8 mouse cellular contexts compared by ENCODE assay signal in genomic region chr3:94398943-94399481, GRCm38 (mm10). TPM values are rescaled to one million over a fixed set of nuclear protein-coding genes. Genes with fewer than 3 reads are reported as not detected.
DNase-seq lines count a peak whose midpoint lies in the region; ATAC-seq lines count a peak whose summit lies in the region.

No protein-coding gene starts in this region.

- DNase-seq in heart, embryonic 10.5 days (ENCODE audit: low spot score), result peak; percentile 71
- no peak for DNase-seq in heart, adult 8-10 months (ENCODE audit: low spot score)
- peak; percentile 33 for DNase-seq in MN1 (ENCODE audit: low spot score)
- peak; percentile 72 for DNase-seq in embryo, embryonic 10.5 days (ENCODE audit: low spot score)
- peak; percentile 66 for DNase-seq in hindbrain, embryonic 11.5 days (ENCODE audit: low spot score)
- DNase-seq in thymus, adult 18-20 months, result peak; percentile 31 to 52

- no peak overlapping the region for H3K27ac ChIP-seq in heart, embryonic 10.5 days
- H3K27ac ChIP-seq in hindbrain, embryonic 11.5 days (ENCODE audit: low read depth, low read length), result 0 out of 2 replicates have a peak overlapping the region, but pooled peaks have one; percentile 39

- ATAC-seq in hindbrain, embryonic 11.5 days (ENCODE audit: low FRiP score), result peak; percentile 67
- 0 out of 2 replicates have a peak, but pooled peaks have one; percentile 15 for ATAC-seq in megakaryocyte-erythroid progenitor cell, adult 5-6 weeks (replicated peaks; ENCODE audit: low FRiP score, low TSS enrichment, poor library complexity, severe bottlenecking)
- ATAC-seq in monocyte, adult 5-6 weeks (replicated peaks; ENCODE audit: insufficient number of reproducible peaks, low FRiP score, low TSS enrichment, poor library complexity, severe bottlenecking), result no peak

- H3K4me1 ChIP-seq in heart, embryonic 10.5 days, result peaks cover 7% of the 10 kb centered on the region
- peaks cover 4% of the 10 kb centered on the region; the same call in 1 of the 2 replicates for H3K4me1 ChIP-seq in hindbrain, embryonic 11.5 days (replicated peaks; ENCODE audit: control insufficient read depth, insufficient read depth, low read length)

- H3K9me3 ChIP-seq in heart, embryonic 10.5 days, result no peaks in the 10 kb centered on the region
- H3K9me3 ChIP-seq in hindbrain, embryonic 11.5 days (ENCODE audit: control insufficient read depth, low read length), result no peaks in the 10 kb centered on the region

- no peaks in the 10 kb centered on the region for H3K36me3 ChIP-seq in heart, embryonic 10.5 days
- H3K36me3 ChIP-seq in hindbrain, embryonic 11.5 days (ENCODE audit: control insufficient read depth, insufficient read depth, low read length), result no peaks in the 10 kb centered on the region

- 3% methylated on average over 20 of the region's 20 CpGs for WGBS in heart, embryonic 10.5 days
- WGBS in hindbrain, embryonic 11.5 days, result under 1% methylated on average over 20 of the region's 20 CpGs

- H3K4me3 ChIP-seq in heart, embryonic 10.5 days, result peak overlapping the region; percentile 50
- H3K4me3 ChIP-seq in hindbrain, embryonic 11.5 days (ENCODE audit: low read depth, low read length), result peak overlapping the region; percentile 32

- peaks cover 78% of the 10 kb centered on the region for H3K27me3 ChIP-seq in heart, embryonic 10.5 days (ENCODE audit: insufficient read depth, poor library complexity, severe bottlenecking)
- no peaks in the 10 kb centered on the region for H3K27me3 ChIP-seq in hindbrain, embryonic 11.5 days (ENCODE audit: control insufficient read depth, insufficient read depth, low read length)

- peak overlapping the region; percentile 59 for H3K9ac ChIP-seq in hindbrain, embryonic 11.5 days (ENCODE audit: low read depth, low read length)

- peak overlapping the region; percentile 67 for H3K4me2 ChIP-seq in hindbrain, embryonic 11.5 days (replicated peaks; ENCODE audit: low read depth, low read length)

RNA-seq across cellular contexts. Expression of gene Lingo4, which starts 0.7 kb away (rescaled TPM):
- polyA plus RNA-seq in heart, embryonic 10.5 days (2016; fragmentation: Nextera tagmentation; extraction: Ambion mirVana), result not detected in 2 replicates
- under 1 TPM in 3 of 4 experiments, not detected in 1; 0.14 to 0.37 (median 0.17) TPM for total RNA-seq in heart, adult 8-10 months (2022)
- polyA plus RNA-seq in hindbrain, embryonic 11.5 days (2014; fragmentation: Nextera tagmentation; extraction: Ambion mirVana), result 0.22 and 0.32 TPM in 2 replicates
- 1.0 TPM in 1 of 2 replicates, not detected in the other for total RNA-seq in megakaryocyte-erythroid progenitor cell, adult 5-6 weeks (2014; fragmentation: Nextera tagmentation)
- total RNA-seq in megakaryocyte-erythroid progenitor cell, adult 5-6 weeks (2017), result 0.28 TPM in 1 of 2 replicates, not detected in the other
- not detected in 3 replicates for total RNA-seq in monocyte, adult 5-6 weeks (2017)

RNA-seq across cellular contexts. Expression of gene Tdrkh, which starts 14.1 kb away (rescaled TPM):
- polyA plus RNA-seq in heart, embryonic 10.5 days (2016; fragmentation: Nextera tagmentation; extraction: Ambion mirVana), result 9.3 and 11.1 TPM in 2 replicates
- total RNA-seq in heart, adult 8-10 months (2022), result 1 to 10 TPM; 4.5 to 7.0 (median 6.1) TPM
- polyA plus RNA-seq in hindbrain, embryonic 11.5 days (2014; fragmentation: Nextera tagmentation; extraction: Ambion mirVana), result 51.5 and 58.7 TPM in 2 replicates
- total RNA-seq in megakaryocyte-erythroid progenitor cell, adult 5-6 weeks (2014; fragmentation: Nextera tagmentation), result 2.3 and 12.0 TPM in 2 replicates
- total RNA-seq in megakaryocyte-erythroid progenitor cell, adult 5-6 weeks (2017), result 4.7 and 6.8 TPM in 2 replicates
- total RNA-seq in monocyte, adult 5-6 weeks (2017), result 1.2 to 4.4 TPM (median 2.8 TPM) in 3 replicates

RNA-seq across cellular contexts. Expression of gene Rorc, which starts 26.4 kb away (rescaled TPM):
- polyA plus RNA-seq in heart, embryonic 10.5 days (2016; fragmentation: Nextera tagmentation; extraction: Ambion mirVana), result 0.26 and 0.36 TPM in 2 replicates
- total RNA-seq in heart, adult 8-10 months (2022), result 10 to 100 TPM; 36.3 to 53.0 (median 47.2) TPM
- polyA plus RNA-seq in hindbrain, embryonic 11.5 days (2014; fragmentation: Nextera tagmentation; extraction: Ambion mirVana), result 0.08 and 0.21 TPM in 2 replicates
- 4.6 TPM in 1 of 2 replicates, not detected in the other for total RNA-seq in megakaryocyte-erythroid progenitor cell, adult 5-6 weeks (2014; fragmentation: Nextera tagmentation)
- 0.15 TPM in 1 of 2 replicates, not detected in the other for total RNA-seq in megakaryocyte-erythroid progenitor cell, adult 5-6 weeks (2017)
- total RNA-seq in monocyte, adult 5-6 weeks (2017), result 0.38 TPM in 1 of 3 replicates, not detected in the others

RNA-seq across cellular contexts. Expression of gene C2cd4d, which starts 36.8 kb away (rescaled TPM):
- 0.15 and 0.29 TPM in 2 replicates for polyA plus RNA-seq in heart, embryonic 10.5 days (2016; fragmentation: Nextera tagmentation; extraction: Ambion mirVana)
- under 1 TPM in 2 of 4 experiments, not detected in 2; 0.31 to 0.46 TPM for total RNA-seq in heart, adult 8-10 months (2022)
- 1.4 and 2.1 TPM in 2 replicates for polyA plus RNA-seq in hindbrain, embryonic 11.5 days (2014; fragmentation: Nextera tagmentation; extraction: Ambion mirVana)
- total RNA-seq in megakaryocyte-erythroid progenitor cell, adult 5-6 weeks (2014; fragmentation: Nextera tagmentation), result not detected in 2 replicates
- total RNA-seq in megakaryocyte-erythroid progenitor cell, adult 5-6 weeks (2017), result not detected in 2 replicates
- not detected in 3 replicates for total RNA-seq in monocyte, adult 5-6 weeks (2017)

RNA-seq across cellular contexts. Expression of gene Mrpl9, which starts 44.1 kb away (rescaled TPM):
- polyA plus RNA-seq in heart, embryonic 10.5 days (2016; fragmentation: Nextera tagmentation; extraction: Ambion mirVana), result 64.6 and 67.1 TPM in 2 replicates
- total RNA-seq in heart, adult 8-10 months (2022), result 10 to 100 TPM; 57.4 to 69.0 (median 61.9) TPM
- 70.5 and 72.1 TPM in 2 replicates for polyA plus RNA-seq in hindbrain, embryonic 11.5 days (2014; fragmentation: Nextera tagmentation; extraction: Ambion mirVana)
- 47.9 and 62.5 TPM in 2 replicates for total RNA-seq in megakaryocyte-erythroid progenitor cell, adult 5-6 weeks (2014; fragmentation: Nextera tagmentation)
- total RNA-seq in megakaryocyte-erythroid progenitor cell, adult 5-6 weeks (2017), result 92.4 and 99.0 TPM in 2 replicates
- 54.6 to 77.8 TPM (median 70.4 TPM) in 3 replicates for total RNA-seq in monocyte, adult 5-6 weeks (2017)

Comparison
In these comparisons a context has a peak if more than half of its experiments do, and no peak if none do; other contexts are left out.
1. RNA of gene Rorc, which starts 26.4 kb away (total RNA-seq): 36.3 to 53.0 TPM in heart, adult 8-10 months; 0.38 TPM in monocyte, adult 5-6 weeks and 0.15 to 4.6 TPM in megakaryocyte-erythroid progenitor cell, adult 5-6 weeks; every median in the first group is over 4 times any median in the second.